Comparison of ENCODE assay signal across 30 mouse cellular contexts in genomic region chr3:86139660-86140059, GRCm38 (mm10). TPM values are rescaled to one million over a fixed set of nuclear protein-coding genes. Genes with fewer than 3 reads are reported as not detected.
DNase-seq lines count a peak whose midpoint lies in the region; ATAC-seq and TF ChIP-seq lines count a peak whose summit lies in the region.
"Had no signal": no experiment of that assay in that cellular context is flagged by ENCODE, and none has a peak within 500 bp of the region (broad histone marks: within the 10 kb centered on the region; RNA-seq: fewer than 3 reads in every experiment).

No protein-coding gene starts in this region.

- ATAC-seq in lung, embryonic 14.5 days (ENCODE audit: insufficient read depth): no peak
- no peak for ATAC-seq in liver, embryonic 14.5 days (ENCODE audit: insufficient read depth)
- ATAC-seq: activated CD4-positive, CD25-positive, alpha-beta regulatory T cell, adult 4 months; forebrain, postnatal 0 days; intestine, postnatal 0 days; midbrain, embryonic 15.5 days had no signal

- DNase-seq in heart, adult 11 months: peak; percentile 29
- no peak for DNase-seq in heart, adult 18-20 months
- no peak for DNase-seq in lung, embryonic 14.5 days
- no peak for DNase-seq in lung, postnatal 36 days
- DNase-seq in liver, embryonic 14.5 days (ENCODE audit: low read depth in 3 of 3, low spot score in 3 of 3): no peak
- DNase-seq in MN1 (ENCODE audit: low spot score): no peak
- no peak for DNase-seq in adrenal gland, adult 2 months
- DNase-seq in urinary bladder, postnatal 4 days (ENCODE audit: low spot score in 2 of 2): no peak
- DNase-seq: adrenal gland, adult 8-10 months; cerebellum, adult 9-10 months; cerebellum, postnatal 36 days; forebrain, postnatal 0 days; gastrocnemius, postnatal 10 days; heart, postnatal 4 days; kidney, postnatal 4 days; lung, adult 2 months; lung, postnatal 14 days; right cerebral cortex, adult 18-20 months; spleen, adult 18-20 months; thymus, postnatal 14 days had no signal

- no peak overlapping the region for H3K9ac ChIP-seq in lung, embryonic 14.5 days
- peak overlapping the region; percentile 23; the same call in 1 of the 2 replicates for H3K9ac ChIP-seq in liver, embryonic 14.5 days (replicated peaks)
- H3K9ac ChIP-seq: embryonic facial prominence, embryonic 12.5 days; forebrain, postnatal 0 days; neural tube, embryonic 15.5 days had no signal

- TF ChIP-seq CTCF in lung, embryonic 14.5 days (IDR thresholded peaks at IDR 0.05; ENCODE audit: low read depth): no peak
- no peak for TF ChIP-seq CTCF in liver, embryonic 14.5 days (IDR thresholded peaks at IDR 0.05; ENCODE audit: low read depth)

- H3K36me3 ChIP-seq in lung, embryonic 14.5 days (ENCODE audit: insufficient read depth): peaks cover 64% of the 10 kb centered on the region
- peaks cover 66% of the 10 kb centered on the region for H3K36me3 ChIP-seq in liver, embryonic 14.5 days (replicated peaks; ENCODE audit: control insufficient read depth, insufficient read depth, low read depth)

- H3K4me1 ChIP-seq in lung, embryonic 14.5 days (ENCODE audit: insufficient read depth): no peaks in the 10 kb centered on the region
- H3K4me1 ChIP-seq in liver, embryonic 14.5 days (replicated peaks; ENCODE audit: control insufficient read depth in 2 of 2, insufficient read depth in 2 of 2, low read length in 1 of 2): peaks cover 15 to 21% of the 10 kb centered on the region in 2 experiments

- H3K4me3 ChIP-seq in lung, embryonic 14.5 days (ENCODE audit: low read depth, low read length): 0 out of 2 replicates have a peak overlapping the region, but pooled peaks have one; percentile 99
- H3K4me3 ChIP-seq in liver, embryonic 14.5 days (ENCODE audit: insufficient read depth in 1 of 2, low read depth in 2 of 2, low read length in 2 of 2): no peak overlapping the region
- H3K4me3 ChIP-seq: forebrain, embryonic 12.5 days; heart, embryonic 10.5 days; hindbrain, embryonic 13.5 days; midbrain, embryonic 10.5 days; midbrain, embryonic 15.5 days; neural tube, embryonic 15.5 days had no signal

- 93% methylated on average over 4 of the region's 4 CpGs for WGBS in lung, embryonic 14.5 days
- WGBS in liver, embryonic 14.5 days (ENCODE audit: insufficient replicate concordance): 78% methylated on average over 4 of the region's 4 CpGs

- H3K9me3 ChIP-seq in lung, embryonic 14.5 days (ENCODE audit: low read depth, low read length): no peaks in the 10 kb centered on the region
- no peaks in the 10 kb centered on the region for H3K9me3 ChIP-seq in liver, embryonic 14.5 days (ENCODE audit: control insufficient read depth, low read length)
- H3K9me3 ChIP-seq: embryonic facial prominence, embryonic 12.5 days; forebrain, embryonic 12.5 days; heart, embryonic 10.5 days; hindbrain, embryonic 13.5 days; limb, embryonic 13.5 days; midbrain, embryonic 10.5 days; midbrain, embryonic 15.5 days; neural tube, embryonic 15.5 days had no signal

- H3K27ac ChIP-seq in lung, embryonic 14.5 days (ENCODE audit: low read depth): no peak overlapping the region
- no peak overlapping the region for H3K27ac ChIP-seq in liver, embryonic 14.5 days
- H3K27ac ChIP-seq: embryonic facial prominence, embryonic 12.5 days; forebrain, embryonic 12.5 days; heart, embryonic 10.5 days; hindbrain, embryonic 13.5 days; limb, embryonic 13.5 days; midbrain, embryonic 10.5 days; midbrain, embryonic 15.5 days; neural tube, embryonic 15.5 days had no signal

- H3K4me2 ChIP-seq in lung, embryonic 14.5 days: peak overlapping the region; percentile 74; the same call in 1 of the 2 replicates
- peak overlapping the region; percentile 91 for H3K4me2 ChIP-seq in liver, embryonic 14.5 days (ENCODE audit: low read depth)
- H3K4me2 ChIP-seq: forebrain, embryonic 12.5 days; midbrain, embryonic 15.5 days had no signal

- no peak for TF ChIP-seq EP300 in liver, embryonic 14.5 days (IDR thresholded peaks at IDR 0.05; ENCODE audit: low read depth)

- H3K27me3 ChIP-seq in lung, embryonic 14.5 days (ENCODE audit: insufficient read depth, low read length): no peaks in the 10 kb centered on the region
- no peaks in the 10 kb centered on the region for H3K27me3 ChIP-seq in liver, embryonic 14.5 days (ENCODE audit: control insufficient read depth, insufficient read depth, low read length)
- H3K27me3 ChIP-seq: embryonic facial prominence, embryonic 12.5 days; forebrain, embryonic 12.5 days; hindbrain, embryonic 13.5 days; limb, embryonic 13.5 days; midbrain, embryonic 15.5 days; neural tube, embryonic 15.5 days had no signal

RNA-seq across cellular contexts. Expression of gene Rps3a1, which starts 2.8 kb away (rescaled TPM):
- 100 to 1,000 TPM; 535 to 579 TPM for total RNA-seq in heart, adult 18-20 months (2021)
- 1,473 and 1,526 TPM in 2 replicates for polyA plus RNA-seq in lung, embryonic 14.5 days (2014; fragmentation: Nextera tagmentation; extraction: Ambion mirVana)
- polyA plus RNA-seq in liver, embryonic 14.5 days (2012; rRNA removed): 548 and 1,025 TPM in 2 replicates
- 946 and 980 TPM in 2 replicates for polyA plus RNA-seq in liver, embryonic 14.5 days (2014; fragmentation: Nextera tagmentation; extraction: Ambion mirVana)
- 100 to 1,000 TPM; 728 to 830 TPM for total RNA-seq in adrenal gland, adult 2 months (2021)
- 12.6 and 17.1 TPM in 2 replicates for polyA plus RNA-seq in adrenal gland, adult 2 months (2012; rRNA removed)

Comparison
In these comparisons a context has a peak if more than half of its experiments do, and no peak if none do; other contexts are left out.
1. RNA of gene Rps3a1, which starts 2.8 kb away (polyA plus RNA-seq): 1,473 to 1,526 TPM in lung, embryonic 14.5 days and 548 to 1,025 TPM in liver, embryonic 14.5 days; 12.6 to 17.1 TPM in adrenal gland, adult 2 months; every median in the first group is over 10 times any median in the second.